Mouse (Mus musculus) lung, postnatal 4 days (tissue): ENCODE data around the gene Nphs1.
"Not testable (repeated sequence)": the region's sequence is repeated elsewhere in the genome, so short reads cannot be mapped to it uniquely, and the experiment has no call there.

ENCODE experiments used
- DNase-seq, 2 experiments: peaks; one replicate each; pipeline ENCODE4 v3.0.0; 2021

The Nphs1 gene

GRCm38 (mm10) chr7:30443696-30444095 is 14.4 kb upstream of the Nphs1 start:
- no peak for DNase-seq

GRCm38 (mm10) chr7:30444154-30444970 is 13.8 kb upstream of the Nphs1 start:
- peak; percentile 25 to 44 for DNase-seq

GRCm38 (mm10) chr7:30444971-30445751 is 13.0 kb upstream of the Nphs1 start, which contains the start of gene Aplp1:
Gene Aplp1, minus strand, starts transcription at chr7:30445535.
- peak; percentile 64 to 68 for DNase-seq

GRCm38 (mm10) chr7:30450241-30450640 is 7.9 kb upstream of the Nphs1 start:
- DNase-seq, result no peak

GRCm38 (mm10) chr7:30453327-30453726 is 4.8 kb upstream of the Nphs1 start:
- DNase-seq, result no peak

- peak in 1 of 2 experiments; percentile 55 for DNase-seq
Measured at GRCm38 (mm10) chr7:30453766-30454165, 4.3 kb upstream of the Nphs1 start.

GRCm38 (mm10) chr7:30454259-30454658 is 3.9 kb upstream of the Nphs1 start:
- no peak for DNase-seq

- DNase-seq, result no peak
Measured at GRCm38 (mm10) chr7:30456487-30456886, 1.6 kb upstream of the Nphs1 start.

- DNase-seq, result no peak
Measured at GRCm38 (mm10) chr7:30456911-30457628, 1.0 kb upstream of the Nphs1 start.

- DNase-seq, result no peak
Measured at GRCm38 (mm10) chr7:30459484-30459883, 1.4 kb downstream of the Nphs1 start.

GRCm38 (mm10) chr7:30463568-30463967 is 5.5 kb downstream of the Nphs1 start:
- no peak for DNase-seq

- DNase-seq, result no peak
Measured at GRCm38 (mm10) chr7:30463996-30464395, 5.9 kb downstream of the Nphs1 start.

- no peak for DNase-seq
Measured at GRCm38 (mm10) chr7:30464816-30465300, 6.7 kb downstream of the Nphs1 start.

GRCm38 (mm10) chr7:30472411-30472810 is 14.3 kb downstream of the Nphs1 start:
- DNase-seq, result peak in 1 of 2 experiments; percentile 53

GRCm38 (mm10) chr7:30474999-30475398 is 16.9 kb downstream of the Nphs1 start:
- DNase-seq, result no peak

- DNase-seq, result not testable (repeated sequence)
Measured at GRCm38 (mm10) chr7:30476136-30476535, 18.0 kb downstream of the Nphs1 start.

GRCm38 (mm10) chr7:30477415-30478381 is 19.6 kb downstream of the Nphs1 start:
- DNase-seq, result no peak

GRCm38 (mm10) chr7:30484250-30484649 is 26.1 kb downstream of the Nphs1 start:
- DNase-seq, result peak in 1 of 2 experiments; percentile 19

GRCm38 (mm10) chr7:30490251-30490956 is 32.3 kb downstream of the Nphs1 start:
- DNase-seq, result peak in 1 of 2 experiments; percentile 43

- no peak for DNase-seq
Measured at GRCm38 (mm10) chr7:30490957-30491307, 32.8 kb downstream of the Nphs1 start.

- DNase-seq, result peak; percentile 54 to 75
Measured at GRCm38 (mm10) chr7:30492765-30493164, 34.6 kb downstream of the Nphs1 start.
